Mouse (Mus musculus): ENCODE data around the gene Flad1. TPM values are rescaled to one million over a fixed set of nuclear protein-coding genes. Genes with fewer than 3 reads are reported as not detected.

The Flad1 gene
- polyA plus RNA-seq, 1 experiment, result 17.6 TPM

GRCm38 (mm10) chr3:89380711-89381110, 31.0 kb downstream of the Flad1 start:
- 94% methylated on average over 18 of the region's 18 CpGs for WGBS
- no peak overlapping the region for H3K4me3 ChIP-seq (replicated peaks; ENCODE audit: control insufficient read depth, low read depth, low read length)
- no peak overlapping the region for H3K27ac ChIP-seq (ENCODE audit: control insufficient read depth, insufficient read depth, low read depth, low read length, poor library complexity)
- H3K4me1 ChIP-seq (ENCODE audit: control insufficient read depth, insufficient read depth, low read length), result peaks cover 6% of the 10 kb centered on the region
- TF ChIP-seq POLR2A (IDR thresholded peaks at IDR 0.05; ENCODE audit: borderline replicate concordance, control insufficient read depth, low read depth, low read length) (no peak), CTCF (IDR thresholded peaks at IDR 0.05; ENCODE audit: control insufficient read depth, insufficient read depth, low read length) (no peak)

- TF ChIP-seq POLR2A (IDR thresholded peaks at IDR 0.05; ENCODE audit: borderline replicate concordance, control insufficient read depth, low read depth, low read length) (no peak), CTCF (IDR thresholded peaks at IDR 0.05; ENCODE audit: control insufficient read depth, insufficient read depth, low read length) (no peak)
- Histone ChIP-seq H3K4me1 (ENCODE audit: control insufficient read depth, insufficient read depth, low read length) (peaks cover 6% of the 10 kb centered on the region), H3K27ac (ENCODE audit: control insufficient read depth, insufficient read depth, low read depth, low read length, poor library complexity) (no peak overlapping the region), H3K4me3 (replicated peaks; ENCODE audit: control insufficient read depth, low read depth, low read length) (no peak overlapping the region)
- 90% methylated on average over 14 of the region's 14 CpGs for WGBS
Observed at GRCm38 (mm10) chr3:89380291-89380690, 31.4 kb downstream of the Flad1 start.

- TF ChIP-seq POLR2A (IDR thresholded peaks at IDR 0.05; ENCODE audit: borderline replicate concordance, control insufficient read depth, low read depth, low read length), result peak; percentile 10; the same call in 1 of the 2 replicates
- no peak for TF ChIP-seq CTCF (IDR thresholded peaks at IDR 0.05; ENCODE audit: control insufficient read depth, insufficient read depth, low read length)
Observed at GRCm38 (mm10) chr3:89379388-89380131, 32.1 kb downstream of the Flad1 start.

GRCm38 (mm10) chr3:89378394-89379067, 33.1 kb downstream of the Flad1 start:
- 5% methylated on average over 28 of the region's 29 CpGs for WGBS
- H3K4me1 ChIP-seq (ENCODE audit: control insufficient read depth, insufficient read depth, low read length), result 0 out of 2 replicates have a peak, but pooled peaks cover 4% of the 10 kb centered on the region
- peak overlapping the region; percentile 14 for H3K4me3 ChIP-seq (replicated peaks; ENCODE audit: control insufficient read depth, low read depth, low read length)
- TF ChIP-seq CTCF (IDR thresholded peaks at IDR 0.05; ENCODE audit: control insufficient read depth, insufficient read depth, low read length) (peak; percentile 79), POLR2A (IDR thresholded peaks at IDR 0.05; ENCODE audit: borderline replicate concordance, control insufficient read depth, low read depth, low read length) (no peak; the same call in 1 of the 2 replicates)
- H3K27ac ChIP-seq (ENCODE audit: control insufficient read depth, insufficient read depth, low read depth, low read length, poor library complexity), result peak overlapping the region; percentile 57

More at GRCm38 (mm10) chr3:89379388-89380131, 32.1 kb downstream of the Flad1 start:
- 70% methylated on average over 31 of the region's 31 CpGs for WGBS
- Histone ChIP-seq H3K4me3 (replicated peaks; ENCODE audit: control insufficient read depth, low read depth, low read length) (no peak overlapping the region), H3K4me1 (ENCODE audit: control insufficient read depth, insufficient read depth, low read length) (peaks cover 6% of the 10 kb centered on the region), H3K27ac (ENCODE audit: control insufficient read depth, insufficient read depth, low read depth, low read length, poor library complexity) (0 out of 2 replicates have a peak overlapping the region, but pooled peaks have one; percentile 10)

- Histone ChIP-seq H3K4me1 (ENCODE audit: control insufficient read depth, insufficient read depth, low read length) (0 out of 2 replicates have a peak, but pooled peaks cover 4% of the 10 kb centered on the region), H3K4me3 (replicated peaks; ENCODE audit: control insufficient read depth, low read depth, low read length) (no peak overlapping the region), H3K27ac (ENCODE audit: control insufficient read depth, insufficient read depth, low read depth, low read length, poor library complexity) (no peak overlapping the region)
- WGBS, result 75% methylated on average over 4 of the region's 4 CpGs
- TF ChIP-seq CTCF (IDR thresholded peaks at IDR 0.05; ENCODE audit: control insufficient read depth, insufficient read depth, low read length), result no peak
- no peak for TF ChIP-seq POLR2A (IDR thresholded peaks at IDR 0.05; ENCODE audit: borderline replicate concordance, control insufficient read depth, low read depth, low read length)
Observed at GRCm38 (mm10) chr3:89377831-89378230, 33.8 kb downstream of the Flad1 start.

GRCm38 (mm10) chr3:89373581-89374231, 38.0 kb downstream of the Flad1 start:
- WGBS, result 53% methylated on average over 5 of the region's 5 CpGs
- Histone ChIP-seq H3K4me1 (ENCODE audit: control insufficient read depth, insufficient read depth, low read length) (no peaks in the 10 kb centered on the region), H3K27ac (ENCODE audit: control insufficient read depth, insufficient read depth, low read depth, low read length, poor library complexity) (no peak overlapping the region), H3K4me3 (replicated peaks; ENCODE audit: control insufficient read depth, low read depth, low read length) (no peak overlapping the region)
- TF ChIP-seq CTCF (IDR thresholded peaks at IDR 0.05; ENCODE audit: control insufficient read depth, insufficient read depth, low read length), result no peak
- no peak for TF ChIP-seq POLR2A (IDR thresholded peaks at IDR 0.05; ENCODE audit: borderline replicate concordance, control insufficient read depth, low read depth, low read length)

- WGBS, result 89% methylated on average over 11 of the region's 11 CpGs
- no peaks in the 10 kb centered on the region for H3K4me1 ChIP-seq (ENCODE audit: control insufficient read depth, insufficient read depth, low read length)
- no peak overlapping the region for H3K4me3 ChIP-seq (replicated peaks; ENCODE audit: control insufficient read depth, low read depth, low read length)
Observed at GRCm38 (mm10) chr3:89367338-89367737, 44.3 kb downstream of the Flad1 start.

More at GRCm38 (mm10) chr3:89367338-89367737, 44.3 kb downstream of the Flad1 start:
- no peak for TF ChIP-seq CTCF (IDR thresholded peaks at IDR 0.05; ENCODE audit: control insufficient read depth, insufficient read depth, low read length)
- H3K27ac ChIP-seq (ENCODE audit: control insufficient read depth, insufficient read depth, low read depth, low read length, poor library complexity), result no peak overlapping the region
